Mouse (Mus musculus): Measurements from ENCODE around the gene Mri1.
"Not testable (repeated sequence)": the region's sequence is repeated elsewhere in the genome, so short reads cannot be mapped to it uniquely, and the experiment has no call there.

The Mri1 gene

GRCm38 (mm10) chr8:84256822-84257610, at the start of gene Mri1:
Mri1 (minus strand) TSS chr8:84257326.
- in situ Hi-C loops (cut with MboI; ENCODE audit: low sequenced_read_pairs): no loop called here

- in situ Hi-C loops (cut with MboI; ENCODE audit: low sequenced_read_pairs): no loop called here
Observed at GRCm38 (mm10) chr8:84303951-84304350, 46.8 kb upstream of the Mri1 start.

GRCm38 (mm10) chr8:84297029-84297785, 40.1 kb upstream of the Mri1 start:
- in situ Hi-C loops (cut with MboI; ENCODE audit: low sequenced_read_pairs): no loop called here

GRCm38 (mm10) chr8:84291688-84292087, 34.6 kb upstream of the Mri1 start:
- in situ Hi-C loops (cut with MboI; ENCODE audit: low sequenced_read_pairs): loop anchor here (5.0 kb wide), 1 partner anchor 71 kb away; no protein-coding TSS in a partner anchor

- in situ Hi-C loops (cut with MboI; ENCODE audit: low sequenced_read_pairs): loop anchor here (5.0 kb wide), 1 partner anchor 71 kb away; no protein-coding TSS in a partner anchor
Observed at GRCm38 (mm10) chr8:84291086-84291485, 34.0 kb upstream of the Mri1 start.

- in situ Hi-C loops (cut with MboI; ENCODE audit: low sequenced_read_pairs): no loop called here
Observed at GRCm38 (mm10) chr8:84288892-84289291, 31.8 kb upstream of the Mri1 start.

- in situ Hi-C loops (cut with MboI; ENCODE audit: low sequenced_read_pairs): not testable (repeated sequence)
Observed at GRCm38 (mm10) chr8:84285665-84286064, 28.5 kb upstream of the Mri1 start.

- in situ Hi-C loops (cut with MboI; ENCODE audit: low sequenced_read_pairs): no loop called here
Observed at GRCm38 (mm10) chr8:84284608-84285063, 27.5 kb upstream of the Mri1 start.

GRCm38 (mm10) chr8:84280777-84281176, 23.7 kb upstream of the Mri1 start:
- in situ Hi-C loops (cut with MboI; ENCODE audit: low sequenced_read_pairs): no loop called here

GRCm38 (mm10) chr8:84276447-84276846, 19.3 kb upstream of the Mri1 start:
- in situ Hi-C loops (cut with MboI; ENCODE audit: low sequenced_read_pairs): no loop called here

- in situ Hi-C loops (cut with MboI; ENCODE audit: low sequenced_read_pairs): no loop called here
Observed at GRCm38 (mm10) chr8:84273968-84274367, 16.8 kb upstream of the Mri1 start.

GRCm38 (mm10) chr8:84272302-84272701, 15.2 kb upstream of the Mri1 start:
- in situ Hi-C loops (cut with MboI; ENCODE audit: low sequenced_read_pairs): no loop called here

- in situ Hi-C loops (cut with MboI; ENCODE audit: low sequenced_read_pairs): no loop called here
Observed at GRCm38 (mm10) chr8:84269950-84270773, 13.0 kb upstream of the Mri1 start, which contains the start of gene Ccdc130. Ccdc130 (minus strand) TSS chr8:84270380.

GRCm38 (mm10) chr8:84261098-84261497, 4.0 kb upstream of the Mri1 start:
- in situ Hi-C loops (cut with MboI; ENCODE audit: low sequenced_read_pairs): no loop called here

- in situ Hi-C loops (cut with MboI; ENCODE audit: low sequenced_read_pairs): no loop called here
Observed at GRCm38 (mm10) chr8:84256458-84256821, 686 bp downstream of the Mri1 start.

GRCm38 (mm10) chr8:84255858-84256257, 1.3 kb downstream of the Mri1 start:
- in situ Hi-C loops (cut with MboI; ENCODE audit: low sequenced_read_pairs): no loop called here

GRCm38 (mm10) chr8:84249257-84250170, 7.6 kb downstream of the Mri1 start, which contains the start of gene D8Ertd738e:
D8Ertd738e (minus strand) TSS chr8:84249719.
- in situ Hi-C loops (cut with MboI; ENCODE audit: low sequenced_read_pairs): no loop called here

GRCm38 (mm10) chr8:84241821-84242220, 15.3 kb downstream of the Mri1 start:
- in situ Hi-C loops (cut with MboI; ENCODE audit: low sequenced_read_pairs): no loop called here

GRCm38 (mm10) chr8:84241167-84241566, 16.0 kb downstream of the Mri1 start:
- in situ Hi-C loops (cut with MboI; ENCODE audit: low sequenced_read_pairs): no loop called here
